In genomic region chr6:27888391-27888790, GRCm38 (mm10) we compare ENCODE assay signal across 22 mouse cellular contexts.
"Had no signal": no experiment of that assay in that cellular context is flagged by ENCODE, and none has a peak within 500 bp of the region (broad histone marks: within the 10 kb centered on the region; RNA-seq: fewer than 3 reads in every experiment).

No protein-coding gene starts in this region.

- DNase-seq: kidney, adult 18-20 months; kidney, adult 9 months; kidney, postnatal 14 days; kidney, postnatal 4 days; layer of hippocampus, adult 9-11 months; lung, adult 18-20 months; lung, postnatal 10 days; lung, postnatal 36 days; retina, postnatal 1 day; right cerebral cortex, postnatal 25 days; spleen, adult 18-20 months; thymus, adult 18-20 months; thymus, postnatal 14 days; thymus, postnatal 4 days had no signal

- H3K4me1 ChIP-seq: lung, embryonic 15.5 days; megakaryocyte, embryonic 14.5 days; midbrain, embryonic 10.5 days; midbrain, embryonic 13.5 days; neural tube, embryonic 13.5 days had no signal

- H3K4me2 ChIP-seq: lung, embryonic 15.5 days; midbrain, embryonic 13.5 days; neural tube, embryonic 13.5 days had no signal

- ATAC-seq: intestine, embryonic 16.5 days; midbrain, embryonic 13.5 days; midbrain, embryonic 16.5 days had no signal

- H3K36me3 ChIP-seq: lung, embryonic 15.5 days; midbrain, embryonic 10.5 days; midbrain, embryonic 13.5 days; neural tube, embryonic 13.5 days had no signal

- H3K9me3 ChIP-seq: lung, embryonic 15.5 days; midbrain, embryonic 10.5 days; midbrain, embryonic 13.5 days; neural tube, embryonic 13.5 days had no signal

- H3K27ac ChIP-seq: lung, embryonic 15.5 days; midbrain, embryonic 10.5 days; midbrain, embryonic 13.5 days; neural tube, embryonic 13.5 days had no signal

- H3K9ac ChIP-seq: lung, embryonic 15.5 days; midbrain, embryonic 13.5 days; neural tube, embryonic 13.5 days had no signal

- H3K27me3 ChIP-seq: lung, embryonic 15.5 days; megakaryocyte, embryonic 14.5 days; midbrain, embryonic 13.5 days; neural tube, embryonic 13.5 days had no signal

- H3K4me3 ChIP-seq: lung, embryonic 15.5 days; megakaryocyte, embryonic 14.5 days; midbrain, embryonic 10.5 days; midbrain, embryonic 13.5 days; myocyte; neural tube, embryonic 13.5 days had no signal
